Mouse (Mus musculus): Measurements from ENCODE around the gene Klf16. TPM values are rescaled to one million over a fixed set of nuclear protein-coding genes. Genes with fewer than 3 reads are reported as not detected.

Klf16 gene
- polyA plus RNA-seq, 1 experiment from 2014 or later = 4.8 TPM

GRCm38 (mm10) chr10:80602698-80603325 is 25.7 kb upstream of the Klf16 start, which contains the start of the genes Scamp4 and Adat3:
Scamp4 (plus strand) TSS chr10:80602872.
Adat3 (plus strand) TSS chr10:80602880.
- H3K4me2 ChIP-seq (replicated peaks; ENCODE audit: low read depth) = peak within 1 kb of the TSS; percentile 69
- TF ChIP-seq CTCF (IDR thresholded peaks at IDR 0.05; ENCODE audit: low read depth) = no peak
- no peaks in the 10 kb centered on the region for H3K9me3 ChIP-seq (ENCODE audit: control insufficient read depth)
- ATAC-seq = peak; percentile 80
- H3K36me3 ChIP-seq (ENCODE audit: control insufficient read depth, insufficient read depth) = peaks cover 18% of the 10 kb centered on the region
- H3K27me3 ChIP-seq (replicated peaks; ENCODE audit: control insufficient read depth, insufficient read depth, low read length) = no peaks in the 10 kb centered on the region
- no peaks in the 10 kb centered on the region; the same call in 1 of the 2 replicates for H3K4me1 ChIP-seq (replicated peaks; ENCODE audit: control insufficient read depth, insufficient read depth, low read length)
- WGBS = under 1% methylated on average over 54 of the region's 54 CpGs
- H3K27ac ChIP-seq (ENCODE audit: low read depth, low read length) = peak within 1 kb of the TSS; percentile 82
- peak within 1 kb of the TSS; percentile 69 for H3K4me3 ChIP-seq (ENCODE audit: low read depth, low read length)
- H3K9ac ChIP-seq (ENCODE audit: low read depth, low read length) = peak within 1 kb of the TSS; percentile 47

- WGBS = 40% methylated on average over 4 of the region's 4 CpGs
- Histone ChIP-seq H3K4me3 (ENCODE audit: low read depth, low read length) (no peak overlapping the region), H3K27ac (ENCODE audit: low read depth, low read length) (no peak overlapping the region), H3K27me3 (replicated peaks; ENCODE audit: control insufficient read depth, insufficient read depth, low read length) (no peaks in the 10 kb centered on the region), H3K36me3 (ENCODE audit: control insufficient read depth, insufficient read depth) (no peaks in the 10 kb centered on the region), H3K9ac (ENCODE audit: low read depth, low read length) (no peak overlapping the region), H3K4me1 (replicated peaks; ENCODE audit: control insufficient read depth, insufficient read depth, low read length) (no peaks in the 10 kb centered on the region), H3K9me3 (ENCODE audit: control insufficient read depth) (no peaks in the 10 kb centered on the region), H3K4me2 (replicated peaks; ENCODE audit: low read depth) (no peak overlapping the region)
- ATAC-seq = no peak
- no peak for TF ChIP-seq CTCF (IDR thresholded peaks at IDR 0.05; ENCODE audit: low read depth)
These were observed 19.2 kb upstream of the Klf16 start for GRCm38 (mm10) chr10:80596318-80596717.

- Histone ChIP-seq H3K27me3 (replicated peaks; ENCODE audit: control insufficient read depth, insufficient read depth, low read length) (no peaks in the 10 kb centered on the region), H3K4me3 (ENCODE audit: low read depth, low read length) (peak within 1 kb of the TSS; percentile 96), H3K4me1 (replicated peaks; ENCODE audit: control insufficient read depth, insufficient read depth, low read length) (peaks cover 5% of the 10 kb centered on the region; the same call in 1 of the 2 replicates), H3K27ac (ENCODE audit: low read depth, low read length) (peak within 1 kb of the TSS; percentile 84), H3K36me3 (ENCODE audit: control insufficient read depth, insufficient read depth) (peaks cover 17% of the 10 kb centered on the region; the same call in 1 of the 2 replicates), H3K9me3 (ENCODE audit: control insufficient read depth) (no peaks in the 10 kb centered on the region), H3K4me2 (replicated peaks; ENCODE audit: low read depth) (peak within 1 kb of the TSS; percentile 90), H3K9ac (ENCODE audit: low read depth, low read length) (peak within 1 kb of the TSS; percentile 93)
- no peak for TF ChIP-seq CTCF (IDR thresholded peaks at IDR 0.05; ENCODE audit: low read depth)
- ATAC-seq = peak; percentile 94
- under 1% methylated on average over 73 of the region's 73 CpGs for WGBS
These were observed 13.0 kb upstream of the Klf16 start, which contains the start of gene Abhd17a for GRCm38 (mm10) chr10:80589879-80590854. Abhd17a (minus strand) TSS chr10:80590341.

- ATAC-seq = no peak
- H3K9me3 ChIP-seq (ENCODE audit: control insufficient read depth) = no peaks in the 10 kb centered on the region
- peak overlapping the region; percentile 84 for H3K27ac ChIP-seq (ENCODE audit: low read depth, low read length)
These were observed 12.2 kb upstream of the Klf16 start for GRCm38 (mm10) chr10:80589127-80589878.

GRCm38 (mm10) chr10:80587305-80587657 is 10.2 kb upstream of the Klf16 start:
- TF ChIP-seq CTCF (IDR thresholded peaks at IDR 0.05; ENCODE audit: low read depth) = no peak
- H3K4me1 ChIP-seq (replicated peaks; ENCODE audit: control insufficient read depth, insufficient read depth, low read length) = peaks cover 9% of the 10 kb centered on the region; the same call in 1 of the 2 replicates
- 32% methylated on average over 4 of the region's 4 CpGs for WGBS
- H3K27ac ChIP-seq (ENCODE audit: low read depth, low read length) = peak overlapping the region; percentile 60
- peak; percentile 9; the same call in 1 of the 2 replicates for ATAC-seq
- peaks cover 38% of the 10 kb centered on the region; the same call in 1 of the 2 replicates for H3K36me3 ChIP-seq (ENCODE audit: control insufficient read depth, insufficient read depth)
- peak overlapping the region; percentile 32; the same call in 1 of the 2 replicates for H3K4me2 ChIP-seq (replicated peaks; ENCODE audit: low read depth)
- no peak overlapping the region for H3K4me3 ChIP-seq (ENCODE audit: low read depth, low read length)
- no peak overlapping the region for H3K9ac ChIP-seq (ENCODE audit: low read depth, low read length)
- no peaks in the 10 kb centered on the region for H3K27me3 ChIP-seq (replicated peaks; ENCODE audit: control insufficient read depth, insufficient read depth, low read length)
- no peaks in the 10 kb centered on the region for H3K9me3 ChIP-seq (ENCODE audit: control insufficient read depth)

More at GRCm38 (mm10) chr10:80589127-80589878, 12.2 kb upstream of the Klf16 start:
- H3K36me3 ChIP-seq (ENCODE audit: control insufficient read depth, insufficient read depth) = peaks cover 25% of the 10 kb centered on the region; the same call in 1 of the 2 replicates
- peak overlapping the region; percentile 96 for H3K4me3 ChIP-seq (ENCODE audit: low read depth, low read length)
- peaks cover 9% of the 10 kb centered on the region; the same call in 1 of the 2 replicates for H3K4me1 ChIP-seq (replicated peaks; ENCODE audit: control insufficient read depth, insufficient read depth, low read length)
- TF ChIP-seq CTCF (IDR thresholded peaks at IDR 0.05; ENCODE audit: low read depth) = no peak
- H3K27me3 ChIP-seq (replicated peaks; ENCODE audit: control insufficient read depth, insufficient read depth, low read length) = no peaks in the 10 kb centered on the region
- 10% methylated on average over 12 of the region's 12 CpGs for WGBS
- H3K4me2 ChIP-seq (replicated peaks; ENCODE audit: low read depth) = peak overlapping the region; percentile 90
- H3K9ac ChIP-seq (ENCODE audit: low read depth, low read length) = peak overlapping the region; percentile 93
